12 mouse cellular contexts compared by ENCODE assay signal in the genomic region with DNA sequence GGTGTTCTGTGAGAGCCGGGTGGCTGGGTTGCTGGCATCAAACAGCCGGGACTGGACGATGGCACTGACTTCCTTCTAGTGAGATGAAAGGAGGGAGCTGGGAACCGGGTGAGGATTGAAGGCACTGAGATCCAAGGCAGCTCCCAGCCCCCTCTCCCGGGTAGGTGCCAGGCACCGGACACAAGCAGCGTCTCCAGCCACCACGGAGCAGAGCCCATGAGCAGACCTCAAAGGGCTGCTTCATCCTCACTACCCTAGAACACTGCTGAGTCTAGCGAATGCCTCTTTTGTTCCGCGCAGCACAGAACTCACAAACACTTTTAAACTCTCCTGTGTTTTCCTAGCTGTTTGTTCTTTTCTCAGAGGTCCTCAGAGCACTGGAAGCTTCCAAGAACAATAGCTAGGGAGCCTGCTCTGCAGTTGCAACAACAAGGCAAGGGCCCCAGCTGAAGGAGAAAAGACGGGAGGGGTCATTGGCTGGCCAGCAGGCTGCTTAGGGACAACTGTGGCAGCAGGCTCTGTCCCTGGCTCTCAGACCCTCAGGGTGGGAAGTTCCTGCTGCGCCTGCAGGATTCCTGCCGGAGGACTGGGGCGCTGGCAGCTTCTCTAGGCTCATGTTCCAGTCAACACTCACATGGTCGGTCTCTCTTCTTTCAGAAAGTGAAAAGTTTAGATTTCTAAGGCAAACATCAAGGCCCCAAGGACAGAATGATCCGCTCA.
DNase-seq lines count a peak whose midpoint lies in the region; ATAC-seq and TF ChIP-seq lines count a peak whose summit lies in the region.
"Had no signal": no experiment of that assay in that cellular context is flagged by ENCODE, and none has a peak within 500 bp of the region (broad histone marks: within the 10 kb centered on the region; RNA-seq: fewer than 3 reads in every experiment).

No protein-coding gene starts in this region.

- 21% methylated on average over 17 of the region's 17 CpGs for WGBS in hindbrain, embryonic 10.5 days
- WGBS in hindbrain, embryonic 14.5 days: 22% methylated on average over 17 of the region's 17 CpGs
- WGBS in embryonic facial prominence, embryonic 11.5 days: 35% methylated on average over 17 of the region's 17 CpGs
- 50% methylated on average over 17 of the region's 17 CpGs for WGBS in limb, embryonic 13.5 days

- no peak for ATAC-seq in hindbrain, embryonic 14.5 days (ENCODE audit: low FRiP score)
- no peak for ATAC-seq in embryonic facial prominence, embryonic 11.5 days (replicated peaks; ENCODE audit: insufficient number of reproducible peaks, low FRiP score, low TSS enrichment, low read depth)
- no peak for ATAC-seq in limb, embryonic 13.5 days (ENCODE audit: low FRiP score, low read depth)

- no peak for TF ChIP-seq POLR2A in brain, embryonic 14.5 days (IDR thresholded peaks at IDR 0.05; ENCODE audit: borderline replicate concordance, extremely low read depth, insufficient read depth, insufficient read length, poor library complexity, severe bottlenecking)

- H3K27ac ChIP-seq in hindbrain, embryonic 10.5 days: peak overlapping the region; percentile 78
- no peak overlapping the region for H3K27ac ChIP-seq in hindbrain, embryonic 14.5 days
- H3K27ac ChIP-seq in embryonic facial prominence, embryonic 11.5 days (replicated peaks; ENCODE audit: low read depth, low read length): no peak overlapping the region
- peak overlapping the region; percentile 15; the same call in 1 of the 2 replicates for H3K27ac ChIP-seq in limb, embryonic 13.5 days
- H3K27ac ChIP-seq: limb, embryonic 15.5 days had no signal

- H3K36me3 ChIP-seq in hindbrain, embryonic 10.5 days: no peaks in the 10 kb centered on the region
- no peaks in the 10 kb centered on the region for H3K36me3 ChIP-seq in hindbrain, embryonic 14.5 days (replicated peaks; ENCODE audit: control insufficient read depth, insufficient read depth)
- no peaks in the 10 kb centered on the region for H3K36me3 ChIP-seq in embryonic facial prominence, embryonic 11.5 days (replicated peaks; ENCODE audit: control insufficient read depth, insufficient read depth, low read depth, low read length)
- H3K36me3 ChIP-seq in limb, embryonic 13.5 days: no peaks in the 10 kb centered on the region
- H3K36me3 ChIP-seq: limb, embryonic 15.5 days had no signal

- H3K4me2 ChIP-seq in hindbrain, embryonic 14.5 days (replicated peaks): no peak overlapping the region
- no peak overlapping the region for H3K4me2 ChIP-seq in embryonic facial prominence, embryonic 11.5 days (ENCODE audit: low read depth, low read length)
- H3K4me2 ChIP-seq in limb, embryonic 13.5 days (replicated peaks): no peak overlapping the region
- H3K4me2 ChIP-seq: limb, embryonic 15.5 days had no signal

- H3K4me1 ChIP-seq in hindbrain, embryonic 10.5 days (replicated peaks): peaks cover 32% of the 10 kb centered on the region
- H3K4me1 ChIP-seq in hindbrain, embryonic 14.5 days (replicated peaks; ENCODE audit: control insufficient read depth, insufficient read depth, low read length): 0 out of 2 replicates have a peak, but pooled peaks cover 4% of the 10 kb centered on the region
- no peaks in the 10 kb centered on the region for H3K4me1 ChIP-seq in embryonic facial prominence, embryonic 11.5 days (ENCODE audit: control insufficient read depth, insufficient read depth, low read length)
- H3K4me1 ChIP-seq in limb, embryonic 13.5 days: peaks cover 3% of the 10 kb centered on the region; the same call in 1 of the 2 replicates

- no peaks in the 10 kb centered on the region for H3K27me3 ChIP-seq in hindbrain, embryonic 10.5 days (ENCODE audit: insufficient read depth, poor library complexity, severe bottlenecking)
- no peaks in the 10 kb centered on the region for H3K27me3 ChIP-seq in hindbrain, embryonic 14.5 days (ENCODE audit: control insufficient read depth, insufficient read depth, low read length)
- H3K27me3 ChIP-seq in embryonic facial prominence, embryonic 11.5 days (ENCODE audit: control insufficient read depth, insufficient read depth, low read length): no peaks in the 10 kb centered on the region
- no peaks in the 10 kb centered on the region for H3K27me3 ChIP-seq in limb, embryonic 13.5 days
- H3K27me3 ChIP-seq: limb, embryonic 15.5 days had no signal

- H3K9ac ChIP-seq in hindbrain, embryonic 14.5 days: no peak overlapping the region
- H3K9ac ChIP-seq in embryonic facial prominence, embryonic 11.5 days (replicated peaks; ENCODE audit: low read length): no peak overlapping the region
- H3K9ac ChIP-seq in limb, embryonic 13.5 days: no peak overlapping the region
- H3K9ac ChIP-seq: limb, embryonic 15.5 days had no signal

- TF ChIP-seq CTCF in brain, embryonic 14.5 days (IDR thresholded peaks at IDR 0.05; ENCODE audit: borderline replicate concordance, extremely low read depth, insufficient read depth, insufficient read length): no peak

- peak; percentile 30 for DNase-seq in hindbrain, embryonic 10.5 days (ENCODE audit: low spot score)
- DNase-seq in hindbrain, embryonic 14.5 days (ENCODE audit: low spot score): no peak
- peak; percentile 45 for DNase-seq in brain, embryonic 14.5 days (ENCODE audit: low read depth)
- peak; percentile 22 for DNase-seq in embryonic facial prominence, embryonic 11.5 days (ENCODE audit: low spot score)
- DNase-seq in testis, postnatal 14 days (ENCODE audit: low spot score): no peak
- DNase-seq in adipocyte (ENCODE audit: low spot score): no peak
- DNase-seq: adrenal gland, adult 8-10 months; kidney, postnatal 4 days; right cerebral cortex, postnatal 4 days; thymus, adult 2 months had no signal

- H3K9me3 ChIP-seq in hindbrain, embryonic 10.5 days: no peaks in the 10 kb centered on the region
- H3K9me3 ChIP-seq in hindbrain, embryonic 14.5 days (ENCODE audit: control insufficient read depth, low read length): no peaks in the 10 kb centered on the region
- H3K9me3 ChIP-seq in embryonic facial prominence, embryonic 11.5 days (replicated peaks; ENCODE audit: control insufficient read depth, low read length): no peaks in the 10 kb centered on the region
- no peaks in the 10 kb centered on the region for H3K9me3 ChIP-seq in limb, embryonic 13.5 days
- H3K9me3 ChIP-seq: limb, embryonic 15.5 days had no signal

- no peak overlapping the region for H3K4me3 ChIP-seq in hindbrain, embryonic 10.5 days
- H3K4me3 ChIP-seq in hindbrain, embryonic 14.5 days (replicated peaks; ENCODE audit: low read length): no peak overlapping the region
- no peak overlapping the region for H3K4me3 ChIP-seq in embryonic facial prominence, embryonic 11.5 days (ENCODE audit: low read depth, low read length)
- no peak overlapping the region for H3K4me3 ChIP-seq in limb, embryonic 13.5 days
- H3K4me3 ChIP-seq: limb, embryonic 15.5 days had no signal

Comparison
In these comparisons a context has a peak if more than half of its experiments do, and no peak if none do; other contexts are left out.
1. DNase-seq: peak in hindbrain, embryonic 10.5 days (single experiment), brain, embryonic 14.5 days (single experiment) and embryonic facial prominence, embryonic 11.5 days (single experiment); none in hindbrain, embryonic 14.5 days (single experiment), testis, postnatal 14 days (single experiment) and adipocyte (single experiment).
2. H3K27ac ChIP-seq: peak in hindbrain, embryonic 10.5 days (single experiment) and limb, embryonic 13.5 days (single experiment); none in hindbrain, embryonic 14.5 days (single experiment) and embryonic facial prominence, embryonic 11.5 days (single experiment).